Mouse (Mus musculus) lung, postnatal 0 days (tissue): ENCODE measurements around the gene Tspan7.

Experiments
- CTCF ChIP-seq: IDR thresholded peaks from 2 replicates; pipeline ENCODE4 v1.5.1; 2016; ENCODE audit warnings: antibody characterized with exemption, mild to moderate bottlenecking
- EP300 ChIP-seq: IDR thresholded peaks from 2 replicates; pipeline ENCODE4 v1.6.1; 2016; ENCODE audit warnings: antibody characterized with exemption, mild to moderate bottlenecking, control low read depth

DNA sequence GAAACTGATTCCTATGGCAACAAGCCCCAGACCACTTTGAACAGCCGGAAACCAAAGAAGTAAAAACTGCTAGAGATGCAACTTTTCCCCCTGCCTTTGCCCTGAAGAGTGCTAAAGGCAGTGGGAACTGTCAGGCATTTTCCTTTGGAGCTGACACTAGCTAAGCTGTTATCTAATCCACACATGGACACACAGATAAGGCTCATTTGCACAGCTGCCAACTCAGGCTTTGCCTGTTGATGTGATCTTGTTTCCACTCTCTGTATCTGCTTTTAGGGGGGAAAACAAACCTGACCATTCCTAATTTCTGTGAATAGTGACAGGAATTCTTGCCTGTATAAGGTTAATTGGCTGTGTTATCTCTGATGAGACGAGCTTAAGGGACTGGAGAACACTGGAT, 17.7 kb downstream of the Tspan7 start:
- TF ChIP-seq CTCF: no peak
- no peak for TF ChIP-seq EP300
